Comparison of ENCODE assay signal across 30 mouse cellular contexts in genomic region chr7:141869644-141870043, GRCm38 (mm10). TPM values are rescaled to one million over a fixed set of nuclear protein-coding genes. Genes with fewer than 3 reads are reported as not detected.
"Had no signal": no experiment of that assay in that cellular context is flagged by ENCODE, and none has a peak within 500 bp of the region (broad histone marks: within the 10 kb centered on the region; RNA-seq: fewer than 3 reads in every experiment).

No protein-coding gene starts in this region.

- H3K27ac ChIP-seq: embryonic facial prominence, embryonic 12.5 days; embryonic facial prominence, embryonic 13.5 days; embryonic facial prominence, embryonic 15.5 days; forebrain, embryonic 10.5 days; forebrain, embryonic 12.5 days; forebrain, embryonic 13.5 days; forebrain, embryonic 15.5 days; gastrocnemius, adult 2 months; heart, adult 2 months had no signal

- H3K9ac ChIP-seq: embryonic facial prominence, embryonic 12.5 days; embryonic facial prominence, embryonic 13.5 days; embryonic facial prominence, embryonic 15.5 days; forebrain, embryonic 12.5 days; forebrain, embryonic 13.5 days; forebrain, embryonic 15.5 days; forebrain, postnatal 0 days had no signal

- H3K4me2 ChIP-seq: embryonic facial prominence, embryonic 12.5 days; embryonic facial prominence, embryonic 13.5 days; embryonic facial prominence, embryonic 15.5 days; forebrain, embryonic 12.5 days; forebrain, embryonic 13.5 days; forebrain, embryonic 15.5 days had no signal

- H3K4me1 ChIP-seq: embryonic facial prominence, embryonic 12.5 days; embryonic facial prominence, embryonic 13.5 days; embryonic facial prominence, embryonic 15.5 days; forebrain, embryonic 10.5 days; forebrain, embryonic 12.5 days; forebrain, embryonic 13.5 days; forebrain, embryonic 15.5 days had no signal

- H3K27me3 ChIP-seq: embryonic facial prominence, embryonic 12.5 days; embryonic facial prominence, embryonic 13.5 days; embryonic facial prominence, embryonic 15.5 days; forebrain, embryonic 12.5 days; forebrain, embryonic 13.5 days; forebrain, embryonic 15.5 days had no signal

- H3K4me3 ChIP-seq: embryonic facial prominence, embryonic 12.5 days; embryonic facial prominence, embryonic 13.5 days; embryonic facial prominence, embryonic 15.5 days; erythroblast, embryonic 14.5 days; forebrain, embryonic 10.5 days; forebrain, embryonic 12.5 days; forebrain, embryonic 13.5 days; forebrain, embryonic 15.5 days; gastrocnemius, adult 2 months; heart, adult 2 months had no signal

- H3K9me3 ChIP-seq: embryonic facial prominence, embryonic 12.5 days; embryonic facial prominence, embryonic 13.5 days; embryonic facial prominence, embryonic 15.5 days; forebrain, embryonic 10.5 days; forebrain, embryonic 12.5 days; forebrain, embryonic 13.5 days; forebrain, embryonic 15.5 days had no signal

- ATAC-seq: forebrain, embryonic 13.5 days; forebrain, embryonic 14.5 days; forebrain, embryonic 15.5 days; forebrain, embryonic 16.5 days had no signal

- DNase-seq: cerebellum, adult 8-10 months; cerebellum, adult 9-10 months; cerebellum, adult 9-11 months; cerebellum, postnatal 25 days; cerebellum, postnatal 36 days; embryo, embryonic 11 days; forebrain, postnatal 0 days; gastrocnemius, adult 2 months; gastrocnemius, postnatal 10 days; gastrocnemius, postnatal 14 days; gastrocnemius, postnatal 25 days; gastrocnemius, postnatal 36 days; heart, adult 11 months; heart, adult 18-20 months; heart, adult 2 months had no signal

RNA-seq across cellular contexts. Expression of gene Muc5b, which starts 30.8 kb away (rescaled TPM):
- total RNA-seq: forebrain, postnatal 0 days; gastrocnemius, adult 18-20 months; gastrocnemius, adult 2 months; gastrocnemius, adult 8-10 months; gastrocnemius, postnatal 14 days; gastrocnemius, postnatal 25 days; gastrocnemius, postnatal 36 days; heart, adult 2 months had no signal
- polyA plus RNA-seq: cortical plate, adult 2 months; embryonic facial prominence, embryonic 11.5 days; embryonic facial prominence, embryonic 13.5 days; erythroblast, embryonic 14.5 days; forebrain, embryonic 11.5 days; forebrain, embryonic 14.5 days had no signal
